Mouse (Mus musculus) ES-E14 (cell line): ENCODE data around the gene Prkar1b. TPM values are rescaled to one million over a fixed set of nuclear protein-coding genes. Genes with fewer than 3 reads are reported as not detected.
A peak's percentile ranks its signal among the peaks of the same experiment; 100 is the strongest.

Experiments
- DNase-seq: peaks from one replicate; pipeline ENCODE4 v3.0.0-alpha.2; 2013; ENCODE audit warnings: low read depth, low spot score
- H3K27ac ChIP-seq: 2 replicates; pipeline ENCODE4 v1.5.1; 2012; ENCODE audit warnings: low read depth, mild to moderate bottlenecking, low read length, moderate library complexity, mixed read lengths; ENCODE audit not compliant: poor library complexity, insufficient read depth, severe bottlenecking
- H3K36me3 ChIP-seq: 2 replicates; pipeline ENCODE4 v1.6.1; 2012; ENCODE audit warnings: mild to moderate bottlenecking, low read length, moderate library complexity, mixed read lengths; ENCODE audit not compliant: control insufficient read depth, poor library complexity, insufficient read depth, severe bottlenecking
- H3K4me1 ChIP-seq, 2 experiments: fragments of 150-350 bp in 1 of 2; sonication (generic) in 1 of 2; 2 replicates each; pipeline ENCODE4 v1.6.1; 2012; ENCODE audit warnings: low read length in 2 of 2, mild to moderate bottlenecking in 1 of 2, mixed read lengths in 1 of 2; ENCODE audit not compliant: control insufficient read depth in 2 of 2, insufficient read depth in 2 of 2, poor library complexity in 1 of 2
- H3K4me3 ChIP-seq, 2 experiments: fragments of 150-350 bp in 1 of 2; sonication (generic) in 1 of 2; 2 replicates each; pipeline ENCODE4 v1.5.1; 2012; ENCODE audit warnings: low read length in 2 of 2, low read depth in 1 of 2, mild to moderate bottlenecking in 1 of 2, mixed read lengths in 1 of 2; ENCODE audit not compliant: insufficient read depth in 1 of 2, poor library complexity in 1 of 2, severe bottlenecking in 1 of 2
- H3K9ac ChIP-seq: 2 replicates; pipeline ENCODE4 v1.6.1; 2012; ENCODE audit warnings: low read depth, mild to moderate bottlenecking, low read length, mixed read lengths; ENCODE audit not compliant: poor library complexity, insufficient read depth, severe bottlenecking
- H3K9me3 ChIP-seq: fragments of 150-350 bp; sonication (generic); 2 replicates; pipeline ENCODE4 v1.6.1; 2012; ENCODE audit warnings: low read depth, mild to moderate bottlenecking, low read length; ENCODE audit not compliant: control insufficient read depth, insufficient read depth
- CHD2 ChIP-seq: IDR thresholded peaks from 2 replicates; pipeline ENCODE4 v1.6.1; 2014; ENCODE audit warnings: mild to moderate bottlenecking, low read depth, low read length, inconsistent platforms
- HCFC1 ChIP-seq: IDR thresholded peaks from 2 replicates; pipeline ENCODE4 v1.6.1; 2012; ENCODE audit warnings: low read length, inconsistent platforms, borderline replicate concordance; ENCODE audit not compliant: insufficient read depth
- MAFK ChIP-seq: IDR thresholded peaks from 2 replicates; pipeline ENCODE4 v1.6.1; 2014; ENCODE audit warnings: mild to moderate bottlenecking, low read depth, low read length, inconsistent platforms; ENCODE audit not compliant: insufficient read depth
- ZC3H11A ChIP-seq: IDR thresholded peaks from 2 replicates; pipeline ENCODE4 v1.6.1; 2012; ENCODE audit warnings: low read depth, mild to moderate bottlenecking, inconsistent platforms, low read length, borderline replicate concordance
- ZNF384 ChIP-seq: IDR thresholded peaks from 2 replicates; pipeline ENCODE4 v1.6.1; 2012; ENCODE audit warnings: low read depth, low read length, inconsistent platforms
- in situ Hi-C, 2 experiments: fragments of 600-800 bp; cut with MboI; formaldehyde crosslinking; loops; one replicate each; pipeline ENCODE4 v1.15.1; 2025; ENCODE audit warnings: low sequenced_read_pairs in 2 of 2, inconsistent platforms in 1 of 2; ENCODE audit not compliant: unreplicated experiment in 2 of 2
- total RNA-seq: library from RNA; depleted of rRNA; stranded (reverse); fragments of 300-350 nt; gene quantifications from 2 replicates; pipeline ENCODE4 v1.2.3, GENCODE M21; 2012

Prkar1b gene
- total RNA-seq, 1 experiment = 3.8 TPM

DNA sequence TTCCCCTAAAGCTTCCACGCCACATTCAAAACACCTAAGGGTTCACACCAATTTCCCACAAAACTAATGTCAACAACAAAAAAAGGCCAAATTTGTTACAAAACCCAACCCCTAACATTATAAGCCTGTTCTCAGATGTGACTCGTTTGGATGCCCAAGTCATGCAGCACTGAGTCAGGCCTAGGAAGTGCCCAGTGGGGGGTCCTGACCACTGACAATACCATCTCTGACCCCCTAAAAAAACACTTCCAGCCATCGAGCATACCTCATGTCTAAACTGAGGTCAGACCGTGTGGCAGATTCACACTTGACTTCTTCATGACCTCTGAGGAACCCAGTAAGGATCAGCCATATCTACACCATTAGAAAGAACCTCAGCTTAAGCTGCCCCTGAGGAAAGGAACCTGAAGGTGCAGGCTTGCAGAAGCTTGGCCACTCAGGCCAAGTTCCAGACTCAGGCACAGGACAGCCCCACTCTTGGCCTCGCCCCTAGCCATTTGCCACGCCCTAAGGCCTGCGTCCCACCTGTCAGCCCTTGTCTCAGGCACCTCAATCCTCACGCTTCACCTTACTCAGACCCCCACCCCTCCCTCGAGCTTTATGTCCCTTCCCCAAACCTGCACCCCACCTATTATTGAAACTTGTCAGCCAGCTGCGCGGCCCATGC is 662 bp downstream of the Prkar1b start:
- Histone ChIP-seq H3K4me1 (peaks cover 4 to 10% of the 10 kb centered on the region in 2 experiments; a peak in 2 of 4 replicates), H3K4me3 (peak overlapping the region; percentile 50 to 72), H3K9me3 (no peaks in the 10 kb centered on the region), H3K36me3 (peaks cover 25% of the 10 kb centered on the region), H3K9ac (no peak overlapping the region), H3K27ac (no peak overlapping the region)
- in situ Hi-C loops = no loop called here
- no peak for DNase-seq
- no peak for TF ChIP-seq MAFK
- no peak for TF ChIP-seq ZNF384
- no peak for TF ChIP-seq HCFC1
- TF ChIP-seq CHD2 = no peak
- no peak for TF ChIP-seq ZC3H11A

- no peak for DNase-seq
- in situ Hi-C loops = no loop called here
- peaks cover 9% of the 10 kb centered on the region; the same call in 1 of the 2 replicates for H3K36me3 ChIP-seq
Measured at GRCm38 (mm10) chr5:139147178-139148078, 2.4 kb downstream of the Prkar1b start.

GRCm38 (mm10) chr5:139146476-139147075 is 3.2 kb downstream of the Prkar1b start:
- peaks cover 4 to 7% of the 10 kb centered on the region in 2 experiments; a peak in 2 of 4 replicates for H3K4me1 ChIP-seq
- TF ChIP-seq ZNF384 (no peak), HCFC1 (no peak), MAFK (no peak), CHD2 (no peak), ZC3H11A (no peak)

More at GRCm38 (mm10) chr5:139147178-139148078, 2.4 kb downstream of the Prkar1b start:
- Histone ChIP-seq H3K4me1 (peaks cover 4 to 10% of the 10 kb centered on the region in 2 experiments; a peak in 2 of 4 replicates), H3K9ac (no peak overlapping the region), H3K4me3 (no peak overlapping the region), H3K9me3 (no peaks in the 10 kb centered on the region), H3K27ac (no peak overlapping the region)
- TF ChIP-seq CHD2 (no peak), ZNF384 (no peak), ZC3H11A (no peak), HCFC1 (no peak), MAFK (no peak)

DNA sequence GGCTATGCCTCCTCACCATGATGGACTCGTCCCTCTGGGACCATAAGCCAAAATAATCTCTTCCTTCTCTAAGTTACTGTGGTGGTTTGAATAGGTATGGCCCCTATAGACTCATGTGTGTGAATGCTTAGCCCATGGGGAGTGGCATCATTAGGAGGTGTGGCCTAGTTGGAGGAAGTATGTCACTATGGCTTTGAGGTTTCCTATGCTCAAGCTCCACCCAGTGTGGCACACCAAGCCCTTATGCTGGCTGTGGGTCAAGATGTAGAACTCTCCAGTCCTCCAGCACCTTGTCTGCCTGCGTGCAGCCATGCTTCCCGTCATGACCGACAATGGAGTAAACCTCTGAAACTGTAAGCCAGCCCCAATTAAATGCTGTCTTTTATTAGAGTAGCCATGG is 4.1 kb downstream of the Prkar1b start:
- Histone ChIP-seq H3K36me3 (no peaks in the 10 kb centered on the region), H3K27ac (no peak overlapping the region), H3K9ac (no peak overlapping the region), H3K4me3 (no peak overlapping the region; a peak in 1 of 4 replicates), H3K9me3 (no peaks in the 10 kb centered on the region), H3K4me1 (peaks cover 0 to 4% of the 10 kb centered on the region in 2 experiments; a peak in 1 of 4 replicates)
- DNase-seq = no peak
- in situ Hi-C loops = no loop called here
- TF ChIP-seq MAFK (no peak), HCFC1 (no peak), ZC3H11A (no peak), CHD2 (no peak), ZNF384 (no peak)

More at GRCm38 (mm10) chr5:139146476-139147075, 3.2 kb downstream of the Prkar1b start:
- in situ Hi-C loops = no loop called here
- no peak for DNase-seq
- Histone ChIP-seq H3K9me3 (no peaks in the 10 kb centered on the region), H3K27ac (no peak overlapping the region), H3K4me3 (no peak overlapping the region; a peak in 1 of 4 replicates), H3K9ac (no peak overlapping the region), H3K36me3 (peaks cover under 1% of the 10 kb centered on the region; the same call in 1 of the 2 replicates)
